Comparison of ENCODE assay signal across 9 mouse cellular contexts in genomic region chr15:85699862-85700501, GRCm38 (mm10). TPM values are rescaled to one million over a fixed set of nuclear protein-coding genes. Genes with fewer than 3 reads are reported as not detected.
DNase-seq lines count a peak whose midpoint lies in the region; ATAC-seq and TF ChIP-seq lines count a peak whose summit lies in the region.
"Had no signal": no experiment of that assay in that cellular context is flagged by ENCODE, and none has a peak within 500 bp of the region (broad histone marks: within the 10 kb centered on the region; RNA-seq: fewer than 3 reads in every experiment).

No protein-coding gene starts in this region.

- 89% methylated on average over 13 of the region's 13 CpGs for WGBS in intestine, postnatal 0 days
- 93% methylated on average over 13 of the region's 13 CpGs for WGBS in intestine, embryonic 15.5 days
- 93% methylated on average over 13 of the region's 13 CpGs for WGBS in midbrain, embryonic 15.5 days
- 94% methylated on average over 13 of the region's 13 CpGs for WGBS in midbrain, embryonic 11.5 days

- no peak overlapping the region for H3ac ChIP-seq in myocyte (ENCODE audit: control insufficient read depth, insufficient read length)

- H3K4me3 ChIP-seq in intestine, postnatal 0 days (ENCODE audit: low read depth, low read length): no peak overlapping the region
- H3K4me3 ChIP-seq in intestine, embryonic 15.5 days (replicated peaks): no peak overlapping the region
- no peak overlapping the region for H3K4me3 ChIP-seq in midbrain, embryonic 15.5 days
- no peak overlapping the region for H3K4me3 ChIP-seq in midbrain, embryonic 11.5 days (ENCODE audit: low read depth, low read length)
- no peak overlapping the region for H3K4me3 ChIP-seq in myocyte
- H3K4me3 ChIP-seq: megakaryocyte, embryonic 14.5 days had no signal

- H3K79me2 ChIP-seq in myocyte (ENCODE audit: control insufficient read depth, insufficient read depth): peaks cover 61% of the 10 kb centered on the region

- TF ChIP-seq POLR2A in myocyte (IDR thresholded peaks at IDR 0.05; ENCODE audit: insufficient read length, low read depth): peak; percentile 10

- H3K9ac ChIP-seq in intestine, postnatal 0 days (ENCODE audit: low read depth, low read length): 0 out of 2 replicates have a peak overlapping the region, but pooled peaks have one; percentile 0
- H3K9ac ChIP-seq in intestine, embryonic 15.5 days: no peak overlapping the region
- no peak overlapping the region for H3K9ac ChIP-seq in midbrain, embryonic 15.5 days
- no peak overlapping the region for H3K9ac ChIP-seq in midbrain, embryonic 11.5 days (ENCODE audit: low read length)

- peaks cover 72% of the 10 kb centered on the region for H3K36me3 ChIP-seq in intestine, postnatal 0 days (ENCODE audit: control insufficient read depth, insufficient read depth)
- H3K36me3 ChIP-seq in intestine, embryonic 15.5 days: peaks cover 15% of the 10 kb centered on the region; the same call in 1 of the 2 replicates
- H3K36me3 ChIP-seq in midbrain, embryonic 15.5 days (replicated peaks): peaks cover 45% of the 10 kb centered on the region
- H3K36me3 ChIP-seq in midbrain, embryonic 11.5 days (ENCODE audit: control insufficient read depth, insufficient read depth, low read length): no peaks in the 10 kb centered on the region
- H3K36me3 ChIP-seq in myocyte (ENCODE audit: control insufficient read depth, insufficient read depth): peaks cover 96% of the 10 kb centered on the region

- H3K9me3 ChIP-seq in intestine, postnatal 0 days (ENCODE audit: control insufficient read depth): no peaks in the 10 kb centered on the region
- no peaks in the 10 kb centered on the region for H3K9me3 ChIP-seq in intestine, embryonic 15.5 days
- no peaks in the 10 kb centered on the region for H3K9me3 ChIP-seq in midbrain, embryonic 15.5 days
- no peaks in the 10 kb centered on the region for H3K9me3 ChIP-seq in midbrain, embryonic 11.5 days (ENCODE audit: control insufficient read depth, low read length)
- H3K9me3 ChIP-seq: megakaryocyte, embryonic 14.5 days had no signal

- no peaks in the 10 kb centered on the region for H3K4me1 ChIP-seq in intestine, postnatal 0 days (replicated peaks; ENCODE audit: control insufficient read depth, insufficient read depth, low read length)
- H3K4me1 ChIP-seq in intestine, embryonic 15.5 days (replicated peaks): 0 out of 2 replicates have a peak, but pooled peaks cover 3% of the 10 kb centered on the region
- peaks cover 9% of the 10 kb centered on the region; the same call in 1 of the 2 replicates for H3K4me1 ChIP-seq in midbrain, embryonic 15.5 days
- no peaks in the 10 kb centered on the region for H3K4me1 ChIP-seq in midbrain, embryonic 11.5 days (ENCODE audit: control insufficient read depth, insufficient read depth, low read length)

- ATAC-seq in intestine, postnatal 0 days: no peak
- no peak for ATAC-seq in intestine, embryonic 15.5 days
- no peak for ATAC-seq in midbrain, embryonic 15.5 days (replicated peaks)
- ATAC-seq in midbrain, embryonic 11.5 days (ENCODE audit: low FRiP score): no peak

- no peak overlapping the region for H3K27ac ChIP-seq in intestine, postnatal 0 days (ENCODE audit: low read depth, low read length)
- no peak overlapping the region for H3K27ac ChIP-seq in intestine, embryonic 15.5 days
- H3K27ac ChIP-seq in midbrain, embryonic 15.5 days: peak overlapping the region; percentile 55; the same call in 1 of the 2 replicates
- H3K27ac ChIP-seq in midbrain, embryonic 11.5 days (ENCODE audit: low read depth, low read length): no peak overlapping the region

- no peak overlapping the region for H3K4me2 ChIP-seq in intestine, postnatal 0 days (replicated peaks; ENCODE audit: low read depth)
- no peak overlapping the region for H3K4me2 ChIP-seq in intestine, embryonic 15.5 days (replicated peaks)
- H3K4me2 ChIP-seq in midbrain, embryonic 15.5 days: no peak overlapping the region
- no peak overlapping the region for H3K4me2 ChIP-seq in midbrain, embryonic 11.5 days
- no peak overlapping the region for H3K4me2 ChIP-seq in myocyte (ENCODE audit: low read depth)

- no peak for TF ChIP-seq CTCF in intestine, postnatal 0 days (IDR thresholded peaks at IDR 0.05; ENCODE audit: low read depth)

- no peaks in the 10 kb centered on the region for H3K27me3 ChIP-seq in intestine, postnatal 0 days (replicated peaks; ENCODE audit: control insufficient read depth, insufficient read depth, low read length)
- no peaks in the 10 kb centered on the region for H3K27me3 ChIP-seq in intestine, embryonic 15.5 days (replicated peaks)
- no peaks in the 10 kb centered on the region for H3K27me3 ChIP-seq in midbrain, embryonic 15.5 days (replicated peaks)
- H3K27me3 ChIP-seq in midbrain, embryonic 11.5 days (ENCODE audit: control insufficient read depth, insufficient read depth, low read length): no peaks in the 10 kb centered on the region
- no peaks in the 10 kb centered on the region for H3K27me3 ChIP-seq in myocyte (ENCODE audit: control insufficient read depth, insufficient read depth, insufficient read length)

- DNase-seq in midbrain, embryonic 11.5 days (ENCODE audit: low spot score, missing footprints): no peak
- peak; percentile 82 to 89 for DNase-seq in cerebellum, postnatal 14 days
- no peak for DNase-seq in adrenal gland, postnatal 25 days
- no peak for DNase-seq in urinary bladder, adult 2 months (ENCODE audit: low spot score)

TF ChIP-seq in myocyte, 11 proteins besides CTCF, POLR2A, EP300 and RAD21:
- TF ChIP-seq POLR2AphosphoS2 (IDR thresholded peaks at IDR 0.05; ENCODE audit: insufficient read length, low read depth) (peak; percentile 60), USF1 (IDR thresholded peaks at IDR 0.05; ENCODE audit: low read depth) (no peak), TCF3 (IDR thresholded peaks at IDR 0.05; ENCODE audit: insufficient read length, low read depth) (no peak), CEBPB (IDR thresholded peaks at IDR 0.05; ENCODE audit: insufficient read depth, poor library complexity, severe bottlenecking) (no peak)
TF ChIP-seq in myocyte: peak in this region for 1.

RNA-seq across cellular contexts. Expression of gene Ppara, which starts 34.8 kb away (rescaled TPM):
- 14.3 and 21.0 TPM in 2 replicates for polyA plus RNA-seq in intestine, postnatal 0 days (2015; fragmentation: Nextera tagmentation; extraction: Ambion mirVana)
- 18.2 and 19.5 TPM in 2 replicates for polyA plus RNA-seq in intestine, embryonic 15.5 days (2015; fragmentation: Nextera tagmentation; extraction: Ambion mirVana)
- 1.3 and 2.2 TPM in 2 replicates for polyA plus RNA-seq in midbrain, embryonic 15.5 days (2015; fragmentation: Nextera tagmentation; extraction: Ambion mirVana)
- 0.62 and 0.92 TPM in 2 replicates for polyA plus RNA-seq in midbrain, embryonic 11.5 days (2014; fragmentation: Nextera tagmentation; extraction: Ambion mirVana)
- 0.12 TPM for polyA plus RNA-seq in myocyte (2012; fragmentation: generic; extraction: Trizol)
- total RNA-seq in adrenal gland, postnatal 25 days (2021): 28.5 and 42.3 TPM in 2 replicates
- 6.9 and 7.8 TPM in 2 replicates for polyA plus RNA-seq in urinary bladder, adult 2 months (2012; rRNA removed)

Comparison
In these comparisons a context has a peak if more than half of its experiments do, and no peak if none do; other contexts are left out.
1. DNase-seq: peak in cerebellum, postnatal 14 days (2 of 2); none in midbrain, embryonic 11.5 days (single experiment), adrenal gland, postnatal 25 days (single experiment) and urinary bladder, adult 2 months (single experiment).